Mouse (Mus musculus) cerebellum, adult 2 months (tissue): ENCODE results near the gene B3galnt1.

ENCODE experiments used
- CTCF ChIP-seq: fragments of 200-500 bp; IDR thresholded peaks from 2 replicates; pipeline ENCODE4 v1.5.1; 2011; ENCODE audit warnings: low read depth, mild to moderate bottlenecking, control low read depth, low read length, moderate library complexity, borderline replicate concordance; ENCODE audit not compliant: insufficient read depth
- POLR2A ChIP-seq: fragments of 200-500 bp; IDR thresholded peaks from 2 replicates; pipeline ENCODE4 v1.6.1; 2011; ENCODE audit warnings: low read length, control low read depth, borderline replicate concordance; ENCODE audit not compliant: insufficient read depth

- no peak for TF ChIP-seq CTCF
- no peak for TF ChIP-seq POLR2A
These were observed 35.1 kb upstream of the B3galnt1 start for GRCm38 (mm10) chr3:69633706-69634420.
